Mouse (Mus musculus): ENCODE data around the gene Sesn3. TPM values are rescaled to one million over a fixed set of nuclear protein-coding genes. Genes with fewer than 3 reads are reported as not detected.

The Sesn3 gene
- polyA plus RNA-seq, 1 experiment from 2014 or later = 18.6 TPM

Other genes starting within 250 kb of the Sesn3 start
- 37.3 and 39.1 TPM in 2 replicates for gene Endod1, start 106.4 kb downstream of the Sesn3 start, polyA plus RNA-seq (2015; fragmentation: Nextera tagmentation; extraction: Ambion mirVana)
- gene Kdm4d, start 225.4 kb downstream of the Sesn3 start, polyA plus RNA-seq (2015; fragmentation: Nextera tagmentation; extraction: Ambion mirVana) = 0.82 and 0.95 TPM in 2 replicates
- 146 and 154 TPM in 2 replicates for gene Cwc15, start 225.6 kb downstream of the Sesn3 start, polyA plus RNA-seq (2015; fragmentation: Nextera tagmentation; extraction: Ambion mirVana)